Mouse (Mus musculus) thymus, postnatal 0 days (tissue): ENCODE measurements around the gene Klf16. TPM values are rescaled to one million over a fixed set of nuclear protein-coding genes. Genes with fewer than 3 reads are reported as not detected.

Source experiments
- DNase-seq: peaks from one replicate; pipeline ENCODE4 v3.0.0-alpha.2; 2015; ENCODE audit warnings: low spot score
- microRNA-seq: library from miRNA; unstranded; fragments of <30 nt; microRNA quantifications from one replicate; pipeline ENCODE4, GENCODE M21; 2016; ENCODE audit warnings: borderline number of aligned reads
- polyA plus RNA-seq: library from polyadenylated mRNA; unstranded; fragments of >200 nt; fragmentation: Nextera tagmentation; extraction: Ambion mirVana; gene quantifications from 2 replicates; pipeline ENCODE4 v1.2.1, GENCODE M21; 2015

The Klf16 gene
- polyA plus RNA-seq, 1 experiment from 2014 or later, result 9.5 TPM

DNA sequence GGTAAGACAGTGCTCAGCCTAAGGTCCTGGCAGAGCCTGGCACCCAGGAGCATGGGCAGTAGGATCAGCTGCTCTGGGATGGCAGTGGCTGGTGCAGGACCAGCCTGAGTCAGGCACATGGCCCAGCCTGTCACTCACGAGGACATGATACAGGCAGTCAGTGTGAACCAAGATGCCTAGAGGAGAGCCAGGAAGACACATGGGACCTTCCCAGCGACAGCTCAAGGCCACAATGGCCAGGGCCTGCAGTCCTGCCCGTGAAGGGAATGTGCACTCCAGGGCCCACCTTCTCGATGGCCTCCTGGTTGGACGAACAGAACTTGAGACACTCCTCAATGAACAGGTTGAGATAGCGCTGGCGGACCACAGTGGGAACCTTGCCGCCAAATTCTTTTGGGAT is 31.5 kb downstream of the Klf16 start:
- DNase-seq, result no peak

DNA sequence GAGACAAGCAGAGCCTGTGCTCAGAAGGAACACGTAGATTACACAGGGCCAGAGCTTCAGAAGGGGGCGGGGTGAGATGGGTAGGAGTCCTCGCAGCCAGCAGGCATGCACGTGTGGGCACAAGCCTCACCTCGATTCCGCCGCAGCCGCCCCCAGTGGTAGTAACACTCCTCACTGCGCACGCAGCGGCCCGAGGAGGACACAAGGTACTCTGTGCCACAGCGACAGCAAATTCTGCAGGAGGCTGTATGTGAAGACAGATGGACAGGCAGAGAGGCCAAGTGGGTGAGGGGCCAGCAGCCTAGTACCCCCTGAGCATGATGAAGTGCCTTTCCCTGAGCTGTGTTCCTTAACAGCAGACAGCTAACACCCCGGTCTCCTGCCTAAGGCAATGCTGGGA is 33.2 kb downstream of the Klf16 start:
- no peak for DNase-seq

DNA sequence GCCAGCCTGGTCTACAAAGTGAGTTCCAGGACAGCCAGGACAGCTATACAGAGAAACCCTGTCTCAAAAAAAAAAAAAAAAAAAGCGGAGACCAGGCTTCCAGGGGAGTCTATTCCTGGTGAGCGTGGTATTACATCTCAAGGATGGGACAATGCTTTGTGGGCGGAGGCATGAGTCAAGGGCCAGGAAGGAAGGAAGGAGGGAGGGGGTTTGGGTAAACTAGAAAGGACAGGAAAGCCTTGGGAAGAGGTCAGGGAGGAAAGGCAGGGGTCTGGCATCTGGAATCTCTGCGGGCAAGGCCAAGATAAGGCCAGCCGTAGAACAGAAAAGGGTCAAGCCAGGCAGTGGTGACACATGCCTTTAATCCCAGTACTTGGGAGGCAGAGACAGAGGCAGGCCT is 37.6 kb downstream of the Klf16 start:
- no peak for DNase-seq

DNA sequence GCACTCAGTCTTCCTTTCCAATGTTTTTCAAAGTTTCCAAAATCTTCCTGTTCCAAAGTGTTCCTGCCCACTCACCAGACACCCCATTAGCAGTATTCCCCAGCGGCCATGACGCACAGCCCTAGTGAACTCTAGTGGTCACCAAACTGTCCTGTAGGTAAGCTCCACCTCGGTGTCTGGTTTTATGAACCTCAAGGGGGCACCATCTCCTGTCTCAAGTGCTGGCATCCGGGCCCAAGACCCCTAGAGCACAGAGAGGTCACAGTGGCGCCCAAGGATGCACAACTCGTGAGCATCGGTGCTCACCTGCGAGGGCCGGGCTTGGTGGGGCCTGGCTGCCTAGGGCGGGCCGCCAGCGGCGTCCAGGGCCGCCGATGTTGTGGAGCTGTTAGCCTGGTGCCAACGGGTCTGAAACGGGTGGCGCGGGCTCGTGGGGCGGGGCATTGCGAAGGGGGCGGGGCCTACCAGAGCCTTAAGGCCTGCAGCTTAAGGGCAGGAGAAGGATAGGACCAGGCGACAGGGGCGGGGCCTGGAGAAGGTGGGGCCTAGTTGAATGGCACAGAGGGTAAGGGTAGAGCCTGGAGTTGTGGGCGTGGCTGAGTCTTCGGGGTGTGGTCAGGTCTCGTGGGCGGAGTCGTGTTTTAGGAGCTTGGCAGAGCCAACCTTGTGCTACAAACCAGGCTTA is 38.3 kb downstream of the Klf16 start, which contains the start of gene Atp8b3:
Gene Atp8b3 (minus strand): TSS at position 415 of the 685 bp plus-strand sequence.
- DNase-seq, result peak; percentile 92

DNA sequence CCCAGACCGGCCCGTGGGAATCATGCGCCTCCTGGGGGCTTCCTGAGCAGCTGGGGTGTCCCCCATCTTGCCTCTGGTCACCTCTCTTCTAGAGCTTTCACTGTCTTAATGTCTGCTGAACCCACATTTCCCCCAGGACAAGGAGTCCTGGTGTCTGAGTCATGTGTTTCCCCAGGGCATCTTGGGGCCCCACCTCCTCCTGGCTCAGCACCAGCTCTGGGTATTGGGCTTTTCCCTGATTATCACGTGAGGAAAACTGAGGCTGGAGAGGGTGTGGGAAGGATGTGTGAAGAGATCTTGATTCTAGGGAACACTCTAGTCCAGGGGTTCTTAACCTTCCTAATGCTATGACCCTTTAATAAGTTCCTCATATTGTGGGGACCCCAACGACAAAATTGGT is 38.9 kb downstream of the Klf16 start:
- no peak for DNase-seq

DNA sequence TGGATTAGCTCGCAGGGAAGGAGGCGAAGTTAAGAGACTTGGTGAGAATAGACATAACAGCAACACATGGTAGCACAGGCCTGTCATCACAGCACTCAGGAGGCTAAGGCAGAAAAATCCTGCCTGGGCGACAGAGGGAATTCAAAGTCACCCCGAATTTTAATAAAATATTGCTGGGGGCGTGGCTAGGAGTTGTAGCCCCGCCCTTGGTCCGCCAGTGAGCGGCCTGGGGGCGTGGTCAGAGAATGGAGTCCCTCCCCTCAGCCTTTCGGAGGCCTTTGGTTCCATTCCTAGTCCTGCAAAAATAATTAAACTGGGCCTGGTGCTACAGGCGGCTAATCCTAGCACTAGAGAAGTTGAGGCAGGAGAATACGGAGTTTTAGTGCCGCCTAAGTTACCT is 41.4 kb downstream of the Klf16 start:
- no peak for DNase-seq

DNA sequence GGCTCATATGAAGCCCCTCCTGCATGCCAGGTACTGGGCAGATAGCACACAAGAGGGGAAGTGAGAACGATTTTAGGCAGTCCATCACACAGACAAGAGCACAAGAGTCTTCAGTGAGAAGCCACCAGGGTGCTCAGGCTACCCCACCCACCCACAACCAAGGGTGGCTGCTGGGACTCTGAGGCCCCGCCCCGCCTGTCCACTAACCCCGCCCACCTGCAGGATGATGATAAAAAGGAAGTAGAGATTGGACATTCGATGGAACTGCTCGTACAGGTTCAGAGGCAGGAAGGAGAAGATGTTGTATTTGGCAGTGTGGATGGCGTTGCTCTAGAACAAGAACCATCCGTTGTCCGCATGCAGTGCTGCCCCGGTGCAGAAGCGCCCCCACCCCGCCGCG is 42.0 kb downstream of the Klf16 start:
- DNase-seq, result peak; percentile 35

DNA sequence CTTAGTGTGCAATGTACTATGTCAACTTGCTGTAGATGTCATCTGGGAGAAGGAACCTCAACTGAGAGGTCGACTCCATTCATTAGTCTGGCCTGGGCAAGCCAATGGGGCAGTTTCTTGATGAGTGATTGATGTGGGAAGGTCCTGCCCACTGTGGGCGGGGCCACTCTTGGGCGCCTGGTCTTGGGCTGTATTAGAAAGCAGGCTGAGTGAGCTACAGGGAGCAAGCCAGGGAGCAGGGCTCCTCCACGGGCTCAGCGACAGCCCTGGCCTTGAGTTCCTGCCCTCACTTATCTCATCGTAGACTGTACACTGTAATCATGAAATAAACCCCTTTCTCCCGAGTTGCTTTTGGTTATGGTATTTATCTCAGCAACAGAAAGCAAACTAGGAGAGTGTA is 43.4 kb downstream of the Klf16 start:
- DNase-seq, result no peak

DNA sequence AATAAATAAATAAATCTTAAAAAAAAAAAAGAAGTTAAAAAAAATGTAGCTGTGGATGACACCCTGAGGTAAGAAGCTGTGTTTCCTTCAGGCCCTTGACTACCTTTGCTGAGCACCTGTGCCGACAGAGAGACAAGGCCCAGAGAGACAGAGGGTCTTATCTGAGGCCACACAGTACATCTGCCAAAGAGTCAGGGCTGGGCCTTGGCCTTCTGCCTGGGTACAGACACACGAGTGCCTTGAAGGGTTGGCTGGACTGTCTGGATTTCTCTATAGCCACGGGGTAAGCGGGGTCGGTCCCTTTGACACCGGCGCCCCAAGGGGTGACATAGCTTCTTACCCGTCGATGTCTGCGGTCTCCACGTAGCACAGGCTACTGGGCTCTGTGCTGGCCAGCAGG is 44.3 kb downstream of the Klf16 start:
- no peak for DNase-seq

DNA sequence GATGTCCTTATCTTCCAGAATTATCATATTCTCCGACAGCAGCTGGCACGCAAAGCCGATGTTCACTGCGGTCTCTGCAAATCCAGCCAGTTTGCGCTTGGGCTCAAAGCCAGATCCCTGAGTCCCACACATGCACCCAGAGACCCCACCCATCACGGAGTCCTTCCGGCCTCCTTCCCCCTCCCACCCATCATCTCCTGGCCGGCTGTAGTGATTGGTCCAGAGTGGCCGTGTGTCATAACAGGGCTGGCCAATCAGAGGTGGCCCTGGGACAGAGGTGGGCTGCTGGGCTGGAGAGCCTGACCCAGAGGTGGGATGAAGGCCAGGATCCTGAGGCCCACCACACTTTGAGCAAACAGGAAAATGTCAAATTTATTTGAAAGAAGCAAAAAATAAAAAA is 50.9 kb downstream of the Klf16 start:
- DNase-seq, result no peak

DNA sequence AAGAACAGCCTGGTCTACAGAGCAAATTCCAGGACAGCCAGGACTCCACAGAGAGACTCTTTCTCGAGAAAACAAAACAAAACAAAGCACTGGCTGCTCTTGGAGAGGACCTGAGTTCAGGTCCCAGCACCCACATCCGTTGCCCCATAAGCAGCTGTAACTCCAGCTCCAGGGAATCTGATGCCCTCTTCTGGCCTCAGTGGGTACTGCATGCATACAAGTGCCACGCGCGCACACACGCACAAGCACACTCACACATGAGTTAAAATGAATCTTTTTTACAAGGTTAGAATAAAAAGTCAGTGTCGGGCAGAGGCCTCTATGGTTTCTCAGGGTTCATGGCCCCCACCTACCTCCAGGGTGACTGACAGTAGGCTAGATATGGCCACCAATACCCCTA is 53.8 kb downstream of the Klf16 start:
- no peak for DNase-seq

DNA sequence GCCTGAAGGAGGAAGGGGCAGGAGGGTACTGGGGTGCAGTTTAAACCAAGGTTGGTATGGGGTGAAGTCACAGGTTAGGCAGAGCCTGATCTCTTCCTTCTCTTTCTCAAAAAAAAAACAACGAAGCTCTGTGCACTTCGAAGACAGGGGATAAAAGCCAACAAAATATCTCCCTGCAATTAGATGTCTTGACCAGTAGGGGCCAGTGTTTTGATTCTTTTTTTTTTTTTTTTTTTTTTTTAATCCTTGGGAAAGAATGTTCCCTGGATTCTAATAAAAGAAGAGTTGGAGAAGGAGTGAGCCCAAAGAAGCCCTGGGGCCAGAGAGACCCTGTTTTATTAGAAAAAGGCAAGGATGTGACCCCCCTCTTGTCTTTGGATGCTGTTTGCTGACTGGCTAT is 57.8 kb downstream of the Klf16 start:
- no peak for DNase-seq

Small RNAs within 50 kb of the gene (microRNA-seq; reads per million reads assigned to microRNA genes)
- gene Mir6912, result not detected

Other genes starting within 250 kb of the Klf16 start
- gene Pcsk4, start 247.8 kb downstream of the Klf16 start, polyA plus RNA-seq, result 4.4 and 4.6 TPM in 2 replicates
- 0.26 and 0.30 TPM in 2 replicates for gene Reep6, start 247.4 kb downstream of the Klf16 start, polyA plus RNA-seq
- 1.0 and 1.1 TPM in 2 replicates for gene Adamtsl5, start 228.9 kb downstream of the Klf16 start, polyA plus RNA-seq
- 0.17 and 0.21 TPM in 2 replicates for gene Plk5, start 220.9 kb downstream of the Klf16 start, polyA plus RNA-seq
- 3.2 and 4.7 TPM in 2 replicates for gene Mex3d, start 189.7 kb downstream of the Klf16 start, polyA plus RNA-seq
- gene Mbd3, start 177.8 kb downstream of the Klf16 start, polyA plus RNA-seq, result 151 and 166 TPM in 2 replicates
- gene Uqcr11, start 170.5 kb downstream of the Klf16 start, polyA plus RNA-seq, result 635 and 689 TPM in 2 replicates
- gene Tcf3, start 143.7 kb downstream of the Klf16 start, polyA plus RNA-seq, result 89.7 and 96.8 TPM in 2 replicates
- gene Onecut3, start 82.5 kb downstream of the Klf16 start, polyA plus RNA-seq, result not detected in 2 replicates
- gene Atp8b3, start 38.2 kb downstream of the Klf16 start, polyA plus RNA-seq, result not detected in 2 replicates
- 24.1 and 25.5 TPM in 2 replicates for gene Rexo1, start 15.8 kb downstream of the Klf16 start, polyA plus RNA-seq
- 103 and 118 TPM in 2 replicates for gene Abhd17a, start 13.0 kb upstream of the Klf16 start, polyA plus RNA-seq
- gene Scamp4, start 25.6 kb upstream of the Klf16 start, polyA plus RNA-seq, result 50.4 and 52.9 TPM in 2 replicates
- 6.9 and 10.2 TPM in 2 replicates for gene Adat3, start 25.6 kb upstream of the Klf16 start, polyA plus RNA-seq
- gene Gm49322, start 28.7 kb upstream of the Klf16 start, polyA plus RNA-seq, result 2.8 and 4.2 TPM in 2 replicates
- 153 and 160 TPM in 2 replicates for gene Csnk1g2, start 45.5 kb upstream of the Klf16 start, polyA plus RNA-seq
- 31.6 and 31.9 TPM in 2 replicates for gene Btbd2, start 79.8 kb upstream of the Klf16 start, polyA plus RNA-seq
- gene Mknk2, start 100.8 kb upstream of the Klf16 start, polyA plus RNA-seq, result 119 and 125 TPM in 2 replicates
- gene Mob3a, start 124.7 kb upstream of the Klf16 start, polyA plus RNA-seq, result 107 and 114 TPM in 2 replicates
- 17.8 and 20.1 TPM in 2 replicates for gene Izumo4, start 124.9 kb upstream of the Klf16 start, polyA plus RNA-seq
- gene Ap3d1, start 164.9 kb upstream of the Klf16 start, polyA plus RNA-seq, result 48.0 and 54.8 TPM in 2 replicates
- 10.5 and 15.0 TPM in 2 replicates for gene Dot1l, start 177.9 kb upstream of the Klf16 start, polyA plus RNA-seq
- gene Sf3a2, start 220.9 kb upstream of the Klf16 start, polyA plus RNA-seq, result 62.7 and 80.3 TPM in 2 replicates
- 137 and 140 TPM in 2 replicates for gene Plekhj1, start 221.3 kb upstream of the Klf16 start, polyA plus RNA-seq
- 0.08 TPM in 2 replicates for gene Amh, start 227.9 kb upstream of the Klf16 start, polyA plus RNA-seq
- 0.15 and 0.29 TPM in 2 replicates for gene Jsrp1, start 236.2 kb upstream of the Klf16 start, polyA plus RNA-seq
- 2,037 and 2,048 TPM in 2 replicates for gene Oaz1, start 249.3 kb upstream of the Klf16 start, polyA plus RNA-seq